Mouse (Mus musculus) CH12.LX (cell line): ENCODE data around the gene Zfp523. TPM values are rescaled to one million over a fixed set of nuclear protein-coding genes. Genes with fewer than 3 reads are reported as not detected.

Source experiments
- DNase-seq: peaks from one replicate; pipeline ENCODE4 v3.0.0-alpha.2; 2013; ENCODE audit errors: extremely low read depth
- H3K27ac ChIP-seq: 2 replicates; pipeline ENCODE4 v1.5.1; 2012; ENCODE audit warnings: low read depth, mild to moderate bottlenecking, control low read depth, moderate library complexity; ENCODE audit not compliant: insufficient read depth
- H3K27me3 ChIP-seq: replicated peaks from 2 replicates; pipeline ENCODE3; 2012; ENCODE audit warnings: inconsistent platforms
- H3K36me3 ChIP-seq, 2 experiments: replicated peaks in 1 of 2; 2 replicates each; pipeline versions ENCODE3 to v1.6.1; 2012; ENCODE audit warnings: inconsistent platforms in 1 of 2, low read length in 1 of 2, mild to moderate bottlenecking in 1 of 2, mixed read lengths in 1 of 2, moderate library complexity in 1 of 2; ENCODE audit not compliant: control insufficient read depth in 1 of 2, insufficient read depth in 1 of 2
- H3K4me1 ChIP-seq, 2 experiments: 2 replicates each; pipeline ENCODE4 v1.6.1; 2012; ENCODE audit warnings: inconsistent platforms in 1 of 2, moderate library complexity in 1 of 2; ENCODE audit not compliant: insufficient read depth in 2 of 2, control insufficient read depth in 1 of 2
- H3K4me2 ChIP-seq: 2 replicates; pipeline ENCODE4 v1.6.1; 2012; ENCODE audit warnings: low read depth, mild to moderate bottlenecking, control low read depth; ENCODE audit not compliant: poor library complexity, insufficient read depth, severe bottlenecking
- H3K4me3 ChIP-seq, 3 experiments: fragments of 150-350 bp in 1 of 3; sonication (generic) in 1 of 3; replicated peaks in 1 of 3; 2 replicates each; pipeline versions ENCODE3 to v1.5.1; 2011 to 2012; ENCODE audit warnings: low read depth in 2 of 3, low read length in 2 of 3, mild to moderate bottlenecking in 2 of 3, moderate library complexity in 2 of 3, control low read depth in 1 of 3, improper control_type of control experiment in 1 of 3, inconsistent platforms in 1 of 3, mixed read lengths in 1 of 3; ENCODE audit not compliant: poor library complexity in 1 of 3
- H3K79me2 ChIP-seq: replicated peaks from 2 replicates; pipeline ENCODE4 v1.6.1; 2012; ENCODE audit warnings: mild to moderate bottlenecking, moderate library complexity; ENCODE audit not compliant: control insufficient read depth, poor library complexity, insufficient read depth, severe bottlenecking; ENCODE audit errors: extremely low read depth
- H3K9ac ChIP-seq: 2 replicates; pipeline ENCODE4 v1.6.1; 2012; ENCODE audit warnings: low read depth, mild to moderate bottlenecking, control low read depth, moderate library complexity; ENCODE audit not compliant: insufficient read depth
- H3K9me3 ChIP-seq: replicated peaks from 2 replicates; pipeline ENCODE3; 2012; ENCODE audit warnings: low read length, inconsistent platforms, mixed read lengths
- BHLHE40 ChIP-seq: IDR thresholded peaks from 2 replicates; pipeline ENCODE4 v1.6.1; 2011; ENCODE audit warnings: mild to moderate bottlenecking, low read depth, low read length, improper control_type of control experiment
- CHD1 ChIP-seq: IDR thresholded peaks from 2 replicates; pipeline ENCODE4 v1.6.1; 2012; ENCODE audit warnings: low read depth, low read length, improper control_type of control experiment, inconsistent platforms
- CHD2 ChIP-seq: IDR thresholded peaks from 2 replicates; pipeline ENCODE4 v1.6.1; 2011; ENCODE audit warnings: low read length, improper control_type of control experiment
- CTCF ChIP-seq, 2 experiments: IDR thresholded peaks in 1 of 2; conservative IDR thresholded peaks in 1 of 2; 2 replicates each; pipeline ENCODE4 v1.5.1; 2011 to 2012; ENCODE audit warnings: low read depth in 2 of 2, low read length in 2 of 2, improper control_type of control experiment in 1 of 2, inconsistent platforms in 1 of 2, mild to moderate bottlenecking in 1 of 2, moderate library complexity in 1 of 2
- E2F4 ChIP-seq: IDR thresholded peaks from 2 replicates; pipeline ENCODE4 v1.6.1; 2011; ENCODE audit warnings: low read depth, low read length, improper control_type of control experiment; ENCODE audit not compliant: insufficient replicate concordance
- ELF1 ChIP-seq: IDR thresholded peaks from 2 replicates; pipeline ENCODE4 v1.6.1; 2014; ENCODE audit warnings: low read depth, mild to moderate bottlenecking, inconsistent platforms, low read length, improper control_type of control experiment
- EP300 ChIP-seq: IDR thresholded peaks from 2 replicates; pipeline ENCODE4 v1.6.1; 2011; ENCODE audit warnings: low read length, improper control_type of control experiment
- ETS1 ChIP-seq: conservative IDR thresholded peaks from 2 replicates; pipeline ENCODE4 v1.6.1; 2012; ENCODE audit warnings: low read depth, mild to moderate bottlenecking, inconsistent platforms, low read length, improper control_type of control experiment, moderate library complexity
- GABPA ChIP-seq: IDR thresholded peaks from 2 replicates; pipeline ENCODE4 v1.6.1; 2012; ENCODE audit warnings: low read depth, low read length, improper control_type of control experiment, inconsistent platforms; ENCODE audit not compliant: insufficient replicate concordance
- HCFC1 ChIP-seq: IDR thresholded peaks from 2 replicates; pipeline ENCODE4 v1.6.1; 2012; ENCODE audit warnings: low read depth, mild to moderate bottlenecking, inconsistent platforms, low read length, improper control_type of control experiment
- IRF4 ChIP-seq: IDR thresholded peaks from 2 replicates; pipeline ENCODE4 v1.6.1; 2014; ENCODE audit warnings: low read depth, mild to moderate bottlenecking, inconsistent platforms, low read length, improper control_type of control experiment
- JUN ChIP-seq: IDR thresholded peaks from 2 replicates; pipeline ENCODE4 v1.6.1; 2011; ENCODE audit warnings: low read depth, mild to moderate bottlenecking, low read length, improper control_type of control experiment, moderate library complexity; ENCODE audit not compliant: insufficient read depth
- JUND ChIP-seq: conservative IDR thresholded peaks from 2 replicates; pipeline ENCODE4 v1.6.1; 2011; ENCODE audit warnings: low read depth, low read length, improper control_type of control experiment
- KAT2A ChIP-seq: IDR thresholded peaks from 2 replicates; pipeline ENCODE4 v1.6.1; 2012; ENCODE audit warnings: low read length, improper control_type of control experiment, inconsistent platforms; ENCODE audit not compliant: insufficient replicate concordance
- MAFK ChIP-seq: IDR thresholded peaks from 2 replicates; pipeline ENCODE4 v1.6.1; 2011; ENCODE audit warnings: low read length, improper control_type of control experiment; ENCODE audit not compliant: insufficient replicate concordance
- MAX ChIP-seq: IDR thresholded peaks from 2 replicates; pipeline ENCODE4 v1.6.1; 2011; ENCODE audit warnings: low read length, improper control_type of control experiment
- MAZ ChIP-seq: IDR thresholded peaks from 2 replicates; pipeline ENCODE4 v1.6.1; 2012; ENCODE audit warnings: low read depth, mild to moderate bottlenecking, inconsistent platforms, low read length, improper control_type of control experiment, moderate library complexity
- MEF2A ChIP-seq: IDR thresholded peaks from 2 replicates; pipeline ENCODE4 v1.6.1; 2014; ENCODE audit warnings: low read depth, mild to moderate bottlenecking, inconsistent platforms, low read length, improper control_type of control experiment, borderline replicate concordance
- MXI1 ChIP-seq: IDR thresholded peaks from 2 replicates; pipeline ENCODE4 v1.6.1; 2011; ENCODE audit warnings: mild to moderate bottlenecking, low read depth, low read length, improper control_type of control experiment
- MYC ChIP-seq: IDR thresholded peaks from 2 replicates; pipeline ENCODE4 v1.6.1; 2011; ENCODE audit warnings: low read depth, mild to moderate bottlenecking, improper control_type of control experiment, low read length
- NELFE ChIP-seq: IDR thresholded peaks from 2 replicates; pipeline ENCODE4 v1.6.1; 2011; ENCODE audit warnings: low read depth, low read length, improper control_type of control experiment
- NRF1 ChIP-seq: IDR thresholded peaks from 2 replicates; pipeline ENCODE4 v1.6.1; 2014; ENCODE audit warnings: low read depth, mild to moderate bottlenecking, inconsistent platforms, low read length, improper control_type of control experiment, moderate library complexity
- PAX5 ChIP-seq: IDR thresholded peaks from 2 replicates; pipeline ENCODE4 v1.6.1; 2012; ENCODE audit warnings: low read length, inconsistent platforms, mixed read lengths
- POLR2A ChIP-seq: IDR thresholded peaks from 2 replicates; pipeline ENCODE4 v1.6.1; 2011; ENCODE audit warnings: low read depth, mild to moderate bottlenecking, improper control_type of control experiment, low read length
- POLR2AphosphoS2 ChIP-seq: IDR thresholded peaks from 2 replicates; pipeline ENCODE4 v1.6.1; 2011; ENCODE audit warnings: low read depth, low read length, improper control_type of control experiment
- RAD21 ChIP-seq: IDR thresholded peaks from 2 replicates; pipeline ENCODE4 v1.6.1; 2011; ENCODE audit warnings: low read depth, mild to moderate bottlenecking, low read length, improper control_type of control experiment, moderate library complexity
- RCOR1 ChIP-seq: conservative IDR thresholded peaks from 2 replicates; pipeline ENCODE4 v1.6.1; 2012; ENCODE audit warnings: low read depth, mild to moderate bottlenecking, inconsistent platforms, low read length, improper control_type of control experiment
- SIN3A ChIP-seq: IDR thresholded peaks from 2 replicates; pipeline ENCODE4 v1.6.1; 2012; ENCODE audit warnings: low read length, improper control_type of control experiment, inconsistent platforms
- SMC3 ChIP-seq: IDR thresholded peaks from 2 replicates; pipeline ENCODE4 v1.6.1; 2011; ENCODE audit warnings: low read depth, low read length, improper control_type of control experiment
- TBP ChIP-seq: conservative IDR thresholded peaks from 2 replicates; pipeline ENCODE4 v1.6.1; 2011; ENCODE audit warnings: low read depth, low read length, improper control_type of control experiment
- TCF12 ChIP-seq: IDR thresholded peaks from 2 replicates; pipeline ENCODE4 v1.6.1; 2014; ENCODE audit warnings: low read depth, mild to moderate bottlenecking, inconsistent platforms, low read length, improper control_type of control experiment
- UBTF ChIP-seq: IDR thresholded peaks from 2 replicates; pipeline ENCODE4 v1.6.1; 2012; ENCODE audit warnings: low read depth, mild to moderate bottlenecking, inconsistent platforms, low read length, improper control_type of control experiment, moderate library complexity
- USF1 ChIP-seq: IDR thresholded peaks from 2 replicates; pipeline ENCODE4 v1.6.1; 2014; ENCODE audit warnings: low read depth, mild to moderate bottlenecking, inconsistent platforms, low read length, improper control_type of control experiment
- USF2 ChIP-seq: conservative IDR thresholded peaks from 2 replicates; pipeline ENCODE4 v1.6.1; 2011; ENCODE audit warnings: low read depth, low read length, improper control_type of control experiment
- ZC3H11A ChIP-seq: IDR thresholded peaks from 2 replicates; pipeline ENCODE4 v1.6.1; 2012; ENCODE audit warnings: low read depth, mild to moderate bottlenecking, inconsistent platforms, low read length, improper control_type of control experiment
- ZKSCAN1 ChIP-seq: IDR thresholded peaks from 2 replicates; pipeline ENCODE4 v1.6.1; 2012; ENCODE audit warnings: low read depth, inconsistent platforms, low read length, improper control_type of control experiment, borderline replicate concordance
- ZMIZ1 ChIP-seq: IDR thresholded peaks from 2 replicates; pipeline ENCODE4 v1.6.1; 2012; ENCODE audit warnings: low read depth, mild to moderate bottlenecking, inconsistent platforms, low read length, improper control_type of control experiment
- ZNF384 ChIP-seq: IDR thresholded peaks from 2 replicates; pipeline ENCODE4 v1.6.1; 2012; ENCODE audit warnings: low read depth, low read length, improper control_type of control experiment, inconsistent platforms
- dilution Hi-C: fragments of 300-500 bp; cut with MboI; formaldehyde crosslinking; loops from 2 replicates; pipeline ENCODE4 v1.14.3; 2020; ENCODE audit warnings: low sequenced_read_pairs; ENCODE audit not compliant: extremely low pct_unique_long_range_greater_than_20kb, extremely low pct_ligation_motif_present
- in situ Hi-C: fragments of 300-500 bp; cut with MboI; formaldehyde crosslinking; loops from 3 replicates; pipeline ENCODE4 v1.14.3; 2019; ENCODE audit warnings: low sequenced_read_pairs, low pct_ligation_motif_present, low pct_unique_long_range_greater_than_20kb, mixed read lengths
- polyA plus RNA-seq: library from polyadenylated mRNA; unstranded; fragments of >175 nt; gene quantifications from 2 replicates; pipeline ENCODE4 v1.2.1, GENCODE M21; 2012; ENCODE audit warnings: low read depth; ENCODE audit not compliant: insufficient read length
- total RNA-seq, 2 experiments: library from RNA; depleted of rRNA; stranded (reverse); fragments of 300-350 nt in 1 of 2; fragments of >200 nt in 1 of 2; gene quantifications; 2 replicates each; pipeline ENCODE4 v1.2.3; 2012 to 2014

The Zfp523 gene
- 7.6 and 14.7 TPM in 2 replicates for total RNA-seq (2012; rRNA removed)
- 2.5 and 3.7 TPM in 2 replicates for total RNA-seq (2014; rRNA removed)
- 10.1 and 12.5 TPM in 2 replicates for polyA plus RNA-seq

DNA sequence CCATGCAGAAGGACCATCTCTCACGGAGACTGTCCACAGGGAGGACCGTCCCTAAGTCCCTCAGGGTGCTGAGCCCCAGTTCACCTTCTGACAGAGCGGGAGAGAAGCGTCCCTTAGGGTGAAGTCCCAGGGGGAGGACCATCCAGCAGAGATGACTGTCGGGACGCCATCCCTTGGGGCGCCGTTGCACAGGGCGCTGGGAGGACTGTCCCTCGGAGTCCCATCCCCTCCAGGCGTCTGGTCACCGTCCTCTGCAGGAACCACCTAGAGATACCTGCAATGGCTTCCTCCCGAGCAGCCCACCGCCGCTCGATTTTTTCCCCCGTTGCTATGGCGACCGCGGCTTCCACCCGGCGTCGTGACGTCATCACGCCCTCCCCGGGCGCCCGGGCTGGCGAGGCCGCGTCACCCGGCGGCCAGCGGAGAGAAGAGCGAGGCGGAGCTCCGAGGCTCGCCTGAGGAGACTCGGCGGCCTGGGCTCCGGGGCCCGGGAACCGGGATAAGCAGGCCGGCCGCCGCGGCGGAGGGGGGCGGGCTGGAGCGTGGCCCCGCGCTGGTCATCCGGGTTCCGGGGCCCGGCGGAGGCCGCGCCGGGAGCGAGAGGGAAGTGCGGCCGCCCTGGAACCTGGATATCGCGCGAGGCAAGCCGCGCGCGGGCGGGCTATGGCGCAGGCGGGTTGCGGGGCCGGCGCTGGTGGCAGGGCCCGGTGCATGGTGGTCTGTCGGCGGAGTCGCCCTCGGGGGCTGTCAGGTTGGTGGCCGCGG, at the start of gene Zfp523:
Zfp523 (plus strand) TSS at position 355 of the 765 bp plus-strand sequence.
- dilution Hi-C loops: no loop called here

GRCm38 (mm10) chr17:28129796-28130195, 47.1 kb upstream of the Zfp523 start:
- H3K4me2 ChIP-seq: no peak overlapping the region
- TF ChIP-seq RCOR1: no peak
- TF ChIP-seq MAFK: no peak
- no peak for TF ChIP-seq UBTF
- no peak for TF ChIP-seq ELF1
- no peak for TF ChIP-seq SIN3A
- TF ChIP-seq POLR2A: no peak
- no peak for TF ChIP-seq CTCF (conservative IDR thresholded peaks at IDR 0.05 in 1 of 2, IDR thresholded peaks at IDR 0.05 in 1 of 2; ENCODE audit: low read depth in 2 of 2, low read length in 2 of 2)
- no peak for TF ChIP-seq TCF12
- TF ChIP-seq, all 38 proteins: peak for 0
- DNase-seq: no peak
- in situ Hi-C loops: loop anchor here (5.0 kb wide), 2 partner anchors 37 to 38 kb away; no protein-coding TSS in a partner anchor
- Histone ChIP-seq H3K4me3 (no peak overlapping the region), H3K9me3 (no peaks in the 10 kb centered on the region), H3K4me1 (peaks cover 7 to 8% of the 10 kb centered on the region in 2 experiments), H3K36me3 (no peaks in the 10 kb centered on the region), H3K27me3 (peaks cover 38% of the 10 kb centered on the region), H3K9ac (no peak overlapping the region), H3K27ac (no peak overlapping the region), H3K79me2 (no peaks in the 10 kb centered on the region)
- dilution Hi-C loops: no loop called here

More for the DNA sequence above, at the start of gene Zfp523:
- in situ Hi-C loops: no loop called here
- no peak for TF ChIP-seq KAT2A
- TF ChIP-seq RCOR1: no peak
- peak; percentile 92 for TF ChIP-seq MXI1
- peak; percentile 35; the same call in 1 of the 2 replicates for TF ChIP-seq ZNF384
- no peak for TF ChIP-seq IRF4
- TF ChIP-seq MEF2A: 0 out of 2 replicates have a peak, but pooled peaks have one; percentile 69
- peak; percentile 62 for TF ChIP-seq MAZ
- TF ChIP-seq MYC: no peak
- peak; percentile 62; the same call in 1 of the 2 replicates for TF ChIP-seq TCF12
- no peak for TF ChIP-seq GABPA
- TF ChIP-seq NELFE: 0 out of 2 replicates have a peak, but pooled peaks have one; percentile 58
- peak; percentile 46; the same call in 1 of the 2 replicates for TF ChIP-seq SIN3A
- TF ChIP-seq USF2: no peak
- TF ChIP-seq E2F4: no peak
- TF ChIP-seq ZMIZ1: no peak
- no peak for TF ChIP-seq JUN
- no peak for TF ChIP-seq CHD2
- no peak for TF ChIP-seq RAD21
- peak; percentile 71 for TF ChIP-seq NRF1
- TF ChIP-seq UBTF: 0 out of 2 replicates have a peak, but pooled peaks have one; percentile 23
- TF ChIP-seq TBP: no peak
- TF ChIP-seq CHD1: no peak
- TF ChIP-seq JUND: no peak
- no peak for TF ChIP-seq POLR2AphosphoS2
- TF ChIP-seq ZC3H11A: no peak
- TF ChIP-seq USF1: no peak
- no peak; the same call in 1 of the 2 replicates for TF ChIP-seq MAX
- TF ChIP-seq ETS1: no peak
- no peak for TF ChIP-seq MAFK
- TF ChIP-seq EP300: no peak
- TF ChIP-seq SMC3: no peak
- peak; percentile 52; the same call in 1 of the 2 replicates for TF ChIP-seq POLR2A
- TF ChIP-seq ELF1: peak; percentile 71; the same call in 1 of the 2 replicates
- no peak for TF ChIP-seq BHLHE40
- peak; percentile 54; the same call in 1 of the 2 replicates for TF ChIP-seq HCFC1
- no peak for TF ChIP-seq CTCF (conservative IDR thresholded peaks at IDR 0.05 in 1 of 2, IDR thresholded peaks at IDR 0.05 in 1 of 2; ENCODE audit: low read depth in 2 of 2, low read length in 2 of 2)
- TF ChIP-seq PAX5: no peak
- no peak; the same call in 1 of the 2 replicates for TF ChIP-seq ZKSCAN1
- H3K4me3 ChIP-seq: peak within 1 kb of the TSS; percentile 70 to 88 (median 77)
- peak within 1 kb of the TSS; percentile 85 for H3K9ac ChIP-seq
- DNase-seq: peak; percentile 82
- H3K9me3 ChIP-seq: no peaks in the 10 kb centered on the region
- H3K79me2 ChIP-seq: no peaks in the 10 kb centered on the region
- peaks cover 19% of the 10 kb centered on the region for H3K27me3 ChIP-seq
- peaks cover 20 to 46% of the 10 kb centered on the region in 2 experiments for H3K4me1 ChIP-seq
- H3K27ac ChIP-seq: peak within 1 kb of the TSS; percentile 27; the same call in 1 of the 2 replicates
- peaks cover 0 to 6% of the 10 kb centered on the region in 2 experiments for H3K36me3 ChIP-seq
- H3K4me2 ChIP-seq: peak within 1 kb of the TSS; percentile 70
